Mouse (Mus musculus) embryonic facial prominence, embryonic 15.5 days (tissue): ENCODE measurements at regions not wholly inside any gene's neighbourhood (a gene's known extent, or its start where the extent isn't known, plus 50 kb on each side); places are given as distances from the start of the nearest gene placed in this dataset.

ENCODE experiments used
- ATAC-seq: fragments of 200-750 bp; cut with Nextera tagmentation; 2 replicates; pipeline ENCODE4 v1.8.0; 2017; ENCODE audit warnings: low read depth, moderate TSS enrichment; ENCODE audit not compliant: insufficient number of reproducible peaks, low FRiP score, low TSS enrichment
- H3K27ac ChIP-seq: fragments of 300-500 bp; sonication (generic); replicated peaks from 2 replicates; pipeline ENCODE4 v1.5.1; 2015; ENCODE audit warnings: mild to moderate bottlenecking, inconsistent platforms
- H3K27me3 ChIP-seq: fragments of 300-500 bp; sonication (generic); 2 replicates; pipeline ENCODE4 v1.6.1; 2015; ENCODE audit warnings: inconsistent platforms
- H3K36me3 ChIP-seq: fragments of 300-500 bp; sonication (generic); 2 replicates; pipeline ENCODE4 v1.6.1; 2015; ENCODE audit warnings: mild to moderate bottlenecking, inconsistent platforms
- H3K4me1 ChIP-seq: fragments of 300-500 bp; sonication (generic); 2 replicates; pipeline ENCODE4 v1.6.1; 2015; ENCODE audit warnings: inconsistent platforms
- H3K4me2 ChIP-seq: fragments of 300-500 bp; sonication (generic); replicated peaks from 2 replicates; pipeline ENCODE4 v1.6.1; 2015; ENCODE audit warnings: mild to moderate bottlenecking, inconsistent platforms
- H3K4me3 ChIP-seq: fragments of 300-500 bp; sonication (generic); replicated peaks from 2 replicates; pipeline ENCODE4 v1.5.1; 2015; ENCODE audit warnings: mild to moderate bottlenecking, inconsistent platforms
- H3K9ac ChIP-seq: fragments of 300-500 bp; sonication (generic); 2 replicates; pipeline ENCODE4 v1.6.1; 2015; ENCODE audit warnings: inconsistent platforms
- H3K9me3 ChIP-seq: fragments of 300-500 bp; sonication (generic); replicated peaks from 2 replicates; pipeline ENCODE4 v1.6.1; 2016; ENCODE audit warnings: inconsistent platforms
- WGBS: fragments of 180-500 bp; shearing (Covaris S2); methylation state at CpG from one replicate; pipeline ENCODE4 v1.1.7; 2015; 5-methylcytosine and 5-hydroxymethylcytosine counted together

GRCm38 (mm10) chr19:55011341-55011740 lies 115.7 kb downstream of the Gpam start:
- H3K4me3 ChIP-seq = no peak overlapping the region
- H3K4me1 ChIP-seq = peaks cover 9% of the 10 kb centered on the region; the same call in 1 of the 2 replicates
- H3K9ac ChIP-seq = no peak overlapping the region
- H3K27ac ChIP-seq = no peak overlapping the region
- H3K9me3 ChIP-seq = no peaks in the 10 kb centered on the region
- no peak overlapping the region for H3K4me2 ChIP-seq
- no peaks in the 10 kb centered on the region for H3K36me3 ChIP-seq
- WGBS = 50% methylated on average over 14 of the region's 14 CpGs
- H3K27me3 ChIP-seq = no peaks in the 10 kb centered on the region
- ATAC-seq = peak; percentile 47; the same call in 1 of the 2 replicates

- Histone ChIP-seq H3K9ac (no peak overlapping the region), H3K4me2 (no peak overlapping the region), H3K36me3 (no peaks in the 10 kb centered on the region), H3K4me1 (peaks cover 9% of the 10 kb centered on the region; the same call in 1 of the 2 replicates), H3K4me3 (no peak overlapping the region), H3K27me3 (no peaks in the 10 kb centered on the region), H3K27ac (no peak overlapping the region), H3K9me3 (no peaks in the 10 kb centered on the region)
- no peak for ATAC-seq
- 81% methylated on average over 3 of the region's 3 CpGs for WGBS
Observed at GRCm38 (mm10) chr19:55008463-55009146, 118.4 kb downstream of the Gpam start.

GRCm38 (mm10) chr19:54989982-54990381 lies 137.1 kb downstream of the Gpam start:
- no peak for ATAC-seq
- Histone ChIP-seq H3K27ac (no peak overlapping the region), H3K9me3 (no peaks in the 10 kb centered on the region), H3K4me3 (no peak overlapping the region), H3K36me3 (no peaks in the 10 kb centered on the region), H3K9ac (no peak overlapping the region), H3K4me1 (no peaks in the 10 kb centered on the region), H3K4me2 (no peak overlapping the region), H3K27me3 (no peaks in the 10 kb centered on the region)
- 60% methylated on average over 3 of the region's 3 CpGs for WGBS

GRCm38 (mm10) chr19:54984541-54984940 lies 142.5 kb downstream of the Gpam start:
- Histone ChIP-seq H3K4me2 (no peak overlapping the region), H3K4me3 (no peak overlapping the region), H3K36me3 (no peaks in the 10 kb centered on the region), H3K4me1 (no peaks in the 10 kb centered on the region), H3K9me3 (no peaks in the 10 kb centered on the region), H3K27me3 (no peaks in the 10 kb centered on the region), H3K9ac (no peak overlapping the region), H3K27ac (no peak overlapping the region)
- ATAC-seq = no peak
- 85% methylated on average over 2 of the region's 2 CpGs for WGBS

GRCm38 (mm10) chr19:54982801-54983200 lies 144.2 kb downstream of the Gpam start:
- no peak overlapping the region for H3K27ac ChIP-seq
- H3K9ac ChIP-seq = no peak overlapping the region
- no peaks in the 10 kb centered on the region for H3K9me3 ChIP-seq
- H3K4me1 ChIP-seq = no peaks in the 10 kb centered on the region
- H3K36me3 ChIP-seq = no peaks in the 10 kb centered on the region
- H3K4me2 ChIP-seq = no peak overlapping the region
- ATAC-seq = no peak
- no peak overlapping the region for H3K4me3 ChIP-seq
- 58% methylated on average over 4 of the region's 4 CpGs for WGBS
- H3K27me3 ChIP-seq = no peaks in the 10 kb centered on the region; the same call in 1 of the 2 replicates

GRCm38 (mm10) chr19:54971440-54972211 lies 155.4 kb downstream of the Gpam start:
- Histone ChIP-seq H3K9ac (no peak overlapping the region), H3K27me3 (no peaks in the 10 kb centered on the region), H3K9me3 (no peaks in the 10 kb centered on the region), H3K27ac (no peak overlapping the region), H3K4me1 (no peaks in the 10 kb centered on the region), H3K36me3 (no peaks in the 10 kb centered on the region), H3K4me3 (no peak overlapping the region), H3K4me2 (no peak overlapping the region)
- WGBS = 77% methylated on average over 6 of the region's 6 CpGs
- ATAC-seq = no peak

GRCm38 (mm10) chr19:54958328-54958727 lies 168.7 kb downstream of the Gpam start:
- ATAC-seq = no peak
- H3K4me2 ChIP-seq = no peak overlapping the region
- H3K4me3 ChIP-seq = no peak overlapping the region
- WGBS = 85% methylated on average over 5 of the region's 5 CpGs
- H3K9me3 ChIP-seq = no peaks in the 10 kb centered on the region
- H3K9ac ChIP-seq = no peak overlapping the region
- H3K4me1 ChIP-seq = no peaks in the 10 kb centered on the region
- no peak overlapping the region for H3K27ac ChIP-seq
- H3K27me3 ChIP-seq = no peaks in the 10 kb centered on the region
- H3K36me3 ChIP-seq = no peaks in the 10 kb centered on the region

- Histone ChIP-seq H3K4me1 (no peaks in the 10 kb centered on the region), H3K9me3 (no peaks in the 10 kb centered on the region), H3K27ac (no peak overlapping the region), H3K27me3 (no peaks in the 10 kb centered on the region), H3K4me3 (no peak overlapping the region), H3K36me3 (no peaks in the 10 kb centered on the region), H3K9ac (no peak overlapping the region), H3K4me2 (no peak overlapping the region)
- ATAC-seq = no peak
- 49% methylated on average over 2 of the region's 2 CpGs for WGBS
Observed at GRCm38 (mm10) chr19:54955096-54955495, 171.9 kb downstream of the Gpam start.

- H3K36me3 ChIP-seq = no peaks in the 10 kb centered on the region
- no peaks in the 10 kb centered on the region for H3K9me3 ChIP-seq
- H3K27ac ChIP-seq = no peak overlapping the region
- H3K4me1 ChIP-seq = no peaks in the 10 kb centered on the region
- no peaks in the 10 kb centered on the region for H3K27me3 ChIP-seq
- H3K9ac ChIP-seq = no peak overlapping the region
- H3K4me3 ChIP-seq = no peak overlapping the region
- no peak for ATAC-seq
- WGBS = 64% methylated on average over 2 of the region's 2 CpGs
- H3K4me2 ChIP-seq = no peak overlapping the region
Observed at GRCm38 (mm10) chr19:54952546-54952945, 174.5 kb downstream of the Gpam start.

GRCm38 (mm10) chr19:54948359-54949127 lies 178.5 kb downstream of the Gpam start:
- Histone ChIP-seq H3K4me3 (no peak overlapping the region), H3K4me2 (no peak overlapping the region), H3K9ac (no peak overlapping the region), H3K9me3 (no peaks in the 10 kb centered on the region), H3K36me3 (no peaks in the 10 kb centered on the region), H3K27me3 (no peaks in the 10 kb centered on the region), H3K27ac (no peak overlapping the region), H3K4me1 (no peaks in the 10 kb centered on the region)
- 56% methylated on average over 7 of the region's 7 CpGs for WGBS
- no peak for ATAC-seq

GRCm38 (mm10) chr19:54947583-54947982 lies 179.5 kb downstream of the Gpam start:
- no peak for ATAC-seq
- Histone ChIP-seq H3K4me2 (no peak overlapping the region), H3K9me3 (no peaks in the 10 kb centered on the region), H3K4me1 (no peaks in the 10 kb centered on the region), H3K4me3 (no peak overlapping the region), H3K36me3 (no peaks in the 10 kb centered on the region), H3K9ac (no peak overlapping the region), H3K27me3 (no peaks in the 10 kb centered on the region), H3K27ac (no peak overlapping the region)
- 87% methylated on average over 3 of the region's 3 CpGs for whole genome bisulfite sequencing
